Mouse (Mus musculus): ENCODE measurements around the gene Faah.

Faah gene

DNA sequence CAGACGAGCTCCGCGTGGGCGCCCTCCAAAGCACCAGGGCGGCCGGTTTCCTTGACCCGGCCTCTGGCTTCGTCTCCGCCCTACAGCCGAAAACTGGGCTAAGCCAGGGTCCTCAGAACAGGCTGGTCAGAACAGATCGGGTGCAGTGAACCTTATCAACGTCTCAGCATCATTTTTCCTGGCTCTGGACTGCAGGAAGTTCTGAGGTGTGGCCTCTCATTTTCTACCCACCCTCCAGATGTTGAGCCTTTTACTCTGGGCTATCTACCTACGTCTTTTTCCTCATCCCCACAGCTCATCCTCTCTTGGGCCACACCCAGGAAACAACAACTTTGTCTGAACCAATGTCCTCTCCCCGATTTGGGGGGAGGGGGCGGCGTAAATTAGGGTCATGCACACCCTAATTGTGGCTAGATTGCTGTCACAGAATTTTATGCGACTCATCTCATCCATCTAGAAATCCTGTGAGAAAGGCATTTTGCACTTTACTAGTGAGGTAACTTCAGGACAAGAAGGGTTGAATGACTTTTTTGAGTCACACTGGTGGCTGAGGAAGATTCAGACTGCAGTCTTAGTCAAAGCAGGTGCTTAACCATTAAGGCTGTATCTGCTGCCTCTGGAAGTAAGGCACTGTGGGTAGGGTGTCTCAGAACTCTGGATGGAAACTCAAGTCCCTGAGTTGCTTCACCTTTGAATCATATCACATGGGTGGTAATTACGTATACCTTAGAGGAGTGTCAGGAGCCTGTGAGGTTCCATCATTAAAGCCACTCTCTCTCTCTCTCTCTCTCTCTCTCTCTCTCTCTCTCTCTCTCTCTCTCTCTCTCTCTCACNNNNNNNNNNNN is at the start of gene Faah:
Faah (minus strand) TSS at position 25 of the 845 bp plus-strand sequence.
- DNase-seq (ENCODE audit: low spot score) = no peak

DNA sequence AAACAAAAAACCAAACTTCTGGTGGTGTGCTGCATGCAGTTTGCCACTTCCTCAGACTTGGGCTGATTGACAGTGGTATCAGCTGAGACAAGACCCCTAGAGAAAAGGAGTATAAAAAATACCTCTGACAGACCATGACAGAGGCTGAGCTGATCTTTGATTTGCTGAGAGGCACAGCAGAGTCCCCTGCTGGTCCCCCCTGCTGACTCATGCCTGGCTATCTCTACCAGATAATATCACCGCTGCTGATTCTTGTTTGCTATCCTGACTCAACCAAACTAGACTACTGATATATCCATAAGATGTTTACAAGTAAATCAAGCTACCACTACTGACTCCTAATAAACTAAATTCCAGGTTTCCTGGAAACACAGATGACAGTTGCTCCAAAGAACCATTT is 46.1 kb upstream of the Faah start:
- DNase-seq (ENCODE audit: low spot score) = no peak

DNA sequence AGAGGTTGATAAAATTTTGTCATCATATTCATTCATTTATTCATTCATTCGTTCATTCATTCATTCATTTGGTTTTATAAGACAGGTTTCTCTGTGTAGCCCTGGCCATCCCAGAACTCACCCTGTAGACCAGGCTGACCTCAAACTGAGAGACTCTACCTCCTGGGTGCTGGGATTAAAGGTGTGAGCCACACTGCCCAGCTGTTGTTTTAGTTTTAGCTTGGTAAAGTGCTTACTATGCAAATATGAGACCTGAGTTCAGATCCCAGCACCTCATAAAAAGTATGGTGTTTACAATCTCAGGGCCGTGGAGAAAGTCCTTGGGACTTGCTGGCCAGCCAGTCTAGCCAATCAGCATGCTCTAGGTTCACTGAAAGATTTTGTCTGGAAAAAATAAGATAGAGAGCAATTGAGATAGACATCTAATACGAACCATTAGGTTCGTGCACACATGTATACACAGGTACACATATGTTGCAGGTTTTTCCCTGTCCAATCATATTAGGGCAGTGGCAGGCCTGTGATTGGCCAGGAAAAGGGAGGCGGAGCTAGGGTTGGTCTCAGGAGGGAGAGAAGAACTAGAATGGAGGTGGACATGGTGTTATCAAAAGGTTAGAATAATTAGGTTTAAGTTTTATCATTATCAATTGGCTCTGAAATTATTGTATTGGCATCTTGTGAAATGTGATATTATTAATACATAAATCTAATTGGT is 41.4 kb upstream of the Faah start:
- no peak for DNase-seq (ENCODE audit: low spot score)

DNA sequence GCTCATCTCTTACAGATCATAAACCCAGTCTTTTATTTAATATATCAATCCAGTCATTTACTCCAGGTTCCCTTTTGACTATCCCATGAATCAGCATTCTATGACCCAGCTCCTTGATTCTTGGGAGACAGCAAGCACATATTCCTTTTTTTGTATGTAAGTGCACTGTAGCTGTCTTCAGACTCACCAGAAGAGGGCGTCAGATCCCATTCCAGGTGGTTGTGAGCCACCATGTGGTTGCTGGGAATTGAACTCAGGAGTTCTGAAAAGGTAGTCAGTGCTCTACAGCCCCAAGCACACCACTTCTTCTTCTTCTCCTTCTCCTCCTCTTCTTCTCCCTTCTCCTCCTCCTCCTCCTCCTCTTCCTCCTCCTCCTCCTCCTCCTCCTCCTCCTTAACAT is 39.8 kb upstream of the Faah start:
- no peak for DNase-seq (ENCODE audit: low spot score)

DNA sequence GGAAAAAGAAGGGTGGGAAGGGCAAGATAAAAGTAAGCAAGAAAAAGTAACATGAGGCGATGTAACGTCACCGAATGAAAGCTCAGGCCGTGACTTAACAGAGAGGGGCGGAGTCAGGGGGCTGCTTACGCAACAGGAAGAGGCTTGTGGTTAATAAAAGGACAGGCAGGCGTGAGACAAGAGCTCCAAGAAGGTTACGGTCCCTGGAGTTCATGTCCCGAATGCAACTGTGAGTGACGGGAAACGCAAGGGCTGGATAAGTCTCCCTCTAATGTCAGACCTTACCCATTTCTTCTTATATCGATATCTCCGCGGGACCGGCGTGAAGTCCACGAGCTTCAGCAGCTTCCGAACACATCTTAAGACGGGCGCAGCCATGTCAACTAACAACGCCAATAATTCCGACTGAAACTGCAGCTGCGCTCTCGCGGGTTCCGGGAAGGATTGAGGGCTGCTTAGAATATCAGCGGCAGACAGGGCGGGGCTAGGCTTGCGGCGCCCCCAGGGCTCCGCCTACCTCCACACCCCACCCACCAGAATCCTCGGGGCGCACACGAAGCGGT is 35.8 kb upstream of the Faah start, which contains the start of gene Nsun4:
Nsun4 (minus strand) TSS at position 478 of the 563 bp plus-strand sequence.
- DNase-seq (ENCODE audit: low spot score) = peak; percentile 81

DNA sequence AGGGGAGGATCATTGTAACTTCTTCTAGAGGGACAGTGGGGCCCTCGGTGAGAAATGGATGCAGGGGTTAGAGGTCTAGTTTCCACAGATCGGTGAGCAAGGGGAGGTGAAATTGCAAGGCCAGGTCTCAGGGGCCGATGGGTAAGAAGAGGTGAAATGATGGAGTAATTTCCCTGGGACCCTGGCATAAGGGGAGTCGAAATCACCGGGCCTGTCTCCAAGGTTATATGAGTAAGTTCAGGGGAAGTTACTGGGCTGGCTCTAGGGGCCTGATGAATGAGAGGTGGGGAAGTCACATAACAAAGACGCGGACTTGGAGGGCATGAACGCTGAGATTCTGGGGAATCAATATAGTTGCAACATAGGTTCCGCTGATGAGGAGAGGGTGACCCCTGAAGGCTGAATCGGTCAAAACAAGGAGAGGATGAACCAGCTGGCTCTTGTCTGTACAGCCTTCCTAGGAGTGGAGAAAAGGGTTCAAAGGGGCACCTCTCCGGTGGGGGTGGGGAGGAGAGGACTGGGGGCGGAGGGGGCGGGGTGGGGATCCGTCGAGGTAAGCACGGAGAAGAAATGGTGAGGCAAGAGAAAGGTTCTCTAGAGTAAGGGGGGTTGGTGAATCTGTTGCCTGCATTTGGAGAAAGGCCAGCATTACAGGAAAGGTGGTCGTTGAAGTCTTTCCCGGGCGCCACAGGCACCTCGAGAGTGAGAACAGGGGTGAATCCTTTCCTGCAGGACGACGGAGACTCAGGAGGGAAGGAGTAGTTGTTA is 35.0 kb upstream of the Faah start:
- no peak for DNase-seq (ENCODE audit: low spot score)

DNA sequence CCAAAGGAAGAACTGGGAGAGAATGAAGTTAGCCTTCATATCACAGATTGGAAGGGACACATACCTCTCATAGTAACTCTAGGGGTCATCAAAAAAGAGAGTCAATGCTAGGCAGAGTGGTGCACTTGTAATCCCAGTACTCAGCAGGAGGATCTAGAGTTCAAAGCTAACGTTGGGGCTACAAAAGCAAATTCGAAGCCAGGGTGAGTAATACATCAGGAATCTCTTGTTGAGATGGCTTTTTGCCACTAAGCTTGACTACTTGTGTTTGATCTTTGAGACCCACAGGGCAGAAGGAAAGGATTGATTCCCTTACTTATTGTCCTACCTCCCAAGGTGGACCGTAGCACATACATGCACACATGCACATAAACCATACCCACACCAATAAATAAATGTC is 31.5 kb upstream of the Faah start:
- DNase-seq (ENCODE audit: low spot score) = no peak

DNA sequence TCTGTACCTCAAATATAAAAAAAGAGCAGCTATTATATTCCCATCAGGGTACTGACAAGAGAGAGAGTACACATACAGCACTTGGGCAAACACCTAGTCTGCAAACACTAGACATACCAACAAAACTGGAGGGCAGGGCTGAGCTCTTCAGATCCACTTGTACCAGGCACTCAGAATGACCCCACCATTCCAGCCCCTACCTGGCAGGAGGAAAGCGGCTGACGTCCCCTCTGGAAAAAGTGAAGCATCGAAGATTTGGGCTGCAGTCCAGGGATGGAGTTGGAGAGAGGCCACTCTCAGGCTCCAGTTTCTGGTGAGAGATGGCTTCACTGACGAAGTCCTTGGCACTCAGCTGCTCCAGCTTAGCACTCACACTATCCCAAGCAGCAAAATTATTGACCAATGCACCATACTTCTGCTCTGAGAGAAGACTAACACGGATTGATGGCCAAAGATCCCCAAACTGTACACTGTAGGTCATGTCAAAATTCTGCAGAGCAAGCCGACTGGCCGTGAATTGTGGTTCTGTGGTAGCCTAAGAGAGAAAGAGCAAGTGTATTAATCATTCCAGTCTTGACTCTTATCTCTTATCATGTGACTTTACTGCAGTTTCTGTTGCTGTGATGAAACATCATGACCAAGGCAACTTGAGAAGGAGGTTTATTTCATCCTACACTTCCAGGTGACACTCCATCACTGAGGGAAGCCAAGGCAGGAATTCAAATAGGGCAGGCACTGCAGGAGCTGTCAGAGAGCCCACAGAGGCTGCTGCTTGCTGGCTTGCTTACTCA is 30.6 kb upstream of the Faah start:
- DNase-seq (ENCODE audit: low spot score) = no peak

DNA sequence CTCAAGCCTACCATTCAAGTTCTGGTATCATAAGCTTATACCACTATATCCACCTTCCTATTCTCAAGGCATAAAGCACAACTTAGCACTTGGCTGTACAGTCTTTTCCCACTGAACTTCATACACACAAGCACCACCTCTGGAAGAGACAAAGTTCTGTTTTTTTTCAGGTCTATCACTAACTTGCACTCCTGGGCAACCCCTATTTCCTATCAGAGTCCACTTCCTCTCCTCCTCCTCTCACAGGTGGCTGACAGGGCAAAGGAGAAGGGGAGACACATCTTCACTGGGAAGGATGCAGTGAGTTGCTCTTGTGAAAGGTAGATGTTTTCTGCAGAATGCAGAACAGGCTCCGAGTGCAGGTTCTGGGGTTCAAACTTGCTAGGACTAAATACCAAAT is 30.0 kb upstream of the Faah start:
- no peak for DNase-seq (ENCODE audit: low spot score)

DNA sequence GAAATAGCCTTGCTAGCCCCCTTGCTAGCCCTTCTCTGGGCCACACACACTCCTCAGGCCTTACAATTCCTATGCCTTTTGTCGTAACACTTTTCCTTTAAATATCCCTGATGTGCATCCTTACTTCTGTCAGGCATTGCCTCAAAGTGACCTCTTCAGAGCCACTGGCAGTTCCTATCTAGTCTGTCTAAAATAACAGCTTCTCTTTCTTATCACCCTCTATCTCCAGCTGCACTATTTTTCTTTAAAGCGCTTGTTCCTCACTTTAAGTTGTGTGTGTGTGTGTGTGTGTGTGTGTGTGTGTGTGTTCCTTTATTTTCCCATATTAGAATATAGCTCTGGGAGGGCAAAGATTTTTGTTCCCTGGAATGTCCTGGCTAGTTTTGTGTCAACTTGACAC is 28.9 kb upstream of the Faah start:
- no peak for DNase-seq (ENCODE audit: low spot score)

DNA sequence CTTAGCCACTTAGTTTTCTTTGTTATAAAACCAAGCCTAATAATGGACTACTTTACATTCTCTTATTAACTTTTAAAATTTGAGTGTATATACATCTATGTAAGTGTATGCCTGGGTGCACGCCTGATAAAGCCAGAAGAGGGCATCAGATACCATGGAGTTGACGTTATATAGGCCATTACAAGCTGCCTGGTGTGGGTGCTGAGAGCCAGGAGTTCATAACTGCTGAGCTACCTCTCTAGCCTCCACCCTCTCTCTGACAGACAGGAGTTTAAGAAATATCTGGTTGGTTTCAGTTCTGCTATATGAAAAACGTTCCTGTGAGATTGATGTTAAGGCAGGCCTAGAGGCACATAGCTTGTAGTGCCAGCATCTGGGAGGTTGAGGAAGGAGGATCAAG is 24.5 kb upstream of the Faah start:
- no peak for DNase-seq (ENCODE audit: low spot score)

DNA sequence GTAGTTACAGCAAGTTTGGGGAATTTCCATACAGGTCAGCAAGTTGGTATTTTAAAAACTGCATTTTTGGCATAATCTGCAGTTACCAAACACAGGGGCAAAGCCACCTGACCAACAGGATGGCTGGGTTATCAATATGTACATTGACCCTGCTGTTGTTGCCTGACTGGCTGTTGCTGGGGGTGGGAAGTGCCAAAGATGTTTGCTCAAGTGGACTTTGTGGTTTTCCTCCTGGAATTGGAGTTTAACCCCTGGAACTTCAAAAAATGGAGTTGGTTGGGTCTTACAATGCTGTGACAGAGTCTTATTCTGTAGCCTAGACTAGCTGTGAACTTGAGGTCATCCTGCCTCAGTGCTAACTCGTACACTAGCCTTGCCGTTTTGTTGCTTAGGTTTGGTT is 22.7 kb upstream of the Faah start:
- DNase-seq (ENCODE audit: low spot score) = no peak

DNA sequence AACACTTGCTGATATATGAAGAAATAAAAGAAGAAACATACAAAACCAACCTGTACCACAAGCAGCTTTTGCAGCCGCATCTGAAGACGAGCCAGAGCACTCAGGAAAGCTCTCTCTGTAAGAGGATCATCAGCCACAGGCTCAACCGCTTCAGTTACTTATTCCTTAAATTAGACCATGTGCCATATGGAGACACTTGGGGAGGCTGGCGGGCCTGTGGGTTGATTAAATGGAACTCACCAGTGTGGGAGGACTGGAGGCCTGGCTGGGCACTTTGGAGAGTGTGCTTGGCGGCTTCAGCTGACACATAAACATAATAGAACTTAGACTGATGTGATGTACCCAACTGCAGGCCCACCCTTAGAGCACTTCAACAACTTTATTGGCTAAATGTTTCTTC is 15.6 kb upstream of the Faah start:
- DNase-seq (ENCODE audit: low spot score) = no peak

DNA sequence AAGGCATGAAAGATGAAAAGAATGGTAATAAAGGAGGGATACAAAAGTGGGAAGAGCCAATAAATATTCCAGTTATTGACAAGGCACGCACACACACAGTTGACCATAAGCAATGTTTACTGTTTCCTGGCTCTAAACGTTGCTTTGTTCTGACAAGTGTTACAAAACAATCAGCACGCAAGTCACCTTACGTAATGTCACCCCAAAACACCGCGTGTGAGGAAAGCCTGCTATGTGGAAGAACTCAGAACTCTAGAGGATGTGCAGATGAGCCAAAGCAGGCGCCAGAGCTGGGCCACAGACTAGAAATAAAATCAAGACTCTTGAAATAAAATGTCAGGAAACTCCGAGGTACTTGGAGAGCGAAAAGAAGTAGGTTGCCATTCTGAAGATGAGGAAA is 15.2 kb upstream of the Faah start:
- DNase-seq (ENCODE audit: low spot score) = no peak

DNA sequence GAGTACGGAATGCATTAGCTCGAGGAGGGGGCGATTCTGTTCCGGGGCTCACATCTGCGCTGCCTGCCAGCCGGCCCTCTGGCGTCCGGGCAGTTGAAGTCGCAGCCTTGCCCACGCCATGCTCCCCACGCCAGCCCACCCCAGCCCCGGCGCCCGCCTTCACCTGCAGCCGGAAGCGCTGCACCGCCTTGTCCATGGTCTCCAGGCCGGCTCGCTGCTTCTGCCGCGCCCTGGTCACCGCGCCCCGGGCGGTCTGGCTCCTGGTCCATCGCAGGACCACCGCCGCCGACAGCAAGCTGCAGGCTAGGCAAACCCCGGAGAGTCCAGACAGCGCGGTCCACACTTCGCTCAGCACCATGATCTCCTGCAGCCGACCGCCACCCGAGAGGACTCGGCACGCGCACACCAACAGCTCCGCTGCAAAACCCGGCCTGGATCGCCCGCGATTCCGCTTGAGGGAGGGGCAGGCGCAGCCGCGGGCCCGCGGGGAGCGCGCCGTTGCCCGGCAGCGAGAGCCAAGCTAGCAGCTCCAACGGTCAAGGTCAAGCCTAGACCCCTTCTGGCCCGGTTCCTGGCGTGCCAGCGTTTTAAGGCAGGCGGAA is 325 bp downstream of the Faah start:
- DNase-seq (ENCODE audit: low spot score) = peak; percentile 53

DNA sequence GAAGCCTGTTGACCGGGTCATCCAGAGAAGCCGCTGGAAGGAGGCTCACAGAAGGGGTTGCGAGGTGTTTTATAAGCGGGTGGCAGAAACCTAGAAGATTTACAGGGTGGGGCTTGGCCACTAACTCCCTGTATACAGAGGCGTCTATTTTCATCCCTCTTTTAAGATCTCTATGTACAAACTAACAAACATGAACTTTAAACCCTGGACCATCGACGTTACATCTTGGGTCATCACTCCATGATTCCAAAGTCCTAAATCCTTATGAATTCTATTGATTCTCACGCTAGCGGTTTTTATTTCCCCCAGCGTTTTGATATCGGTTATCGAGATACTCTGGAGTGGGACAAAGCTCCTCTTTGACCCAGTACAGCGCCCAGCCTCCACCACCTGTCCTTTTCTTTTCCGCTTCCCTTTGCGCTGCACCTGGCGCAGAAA is 845 bp downstream of the Faah start:
- DNase-seq (ENCODE audit: low spot score) = no peak

DNA sequence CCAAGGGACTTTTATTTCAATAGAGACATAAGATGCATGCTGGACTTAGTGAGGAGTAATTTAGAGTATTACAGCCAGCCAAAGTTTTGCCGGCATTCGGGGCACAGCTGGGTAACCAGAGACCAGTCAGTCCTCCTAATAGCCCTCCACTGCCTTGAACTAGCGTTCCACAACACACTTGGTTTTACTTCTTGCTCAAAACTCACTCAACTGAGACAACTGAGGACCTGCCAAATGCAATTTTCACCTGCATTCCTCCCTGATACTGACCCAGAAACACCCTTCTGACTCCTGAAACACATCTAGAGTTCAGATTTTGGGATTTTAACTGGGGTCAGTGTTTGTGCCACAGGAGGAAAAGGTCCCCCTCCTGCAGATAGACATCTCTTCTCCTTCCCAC is 1.3 kb downstream of the Faah start:
- DNase-seq (ENCODE audit: low spot score) = no peak

DNA sequence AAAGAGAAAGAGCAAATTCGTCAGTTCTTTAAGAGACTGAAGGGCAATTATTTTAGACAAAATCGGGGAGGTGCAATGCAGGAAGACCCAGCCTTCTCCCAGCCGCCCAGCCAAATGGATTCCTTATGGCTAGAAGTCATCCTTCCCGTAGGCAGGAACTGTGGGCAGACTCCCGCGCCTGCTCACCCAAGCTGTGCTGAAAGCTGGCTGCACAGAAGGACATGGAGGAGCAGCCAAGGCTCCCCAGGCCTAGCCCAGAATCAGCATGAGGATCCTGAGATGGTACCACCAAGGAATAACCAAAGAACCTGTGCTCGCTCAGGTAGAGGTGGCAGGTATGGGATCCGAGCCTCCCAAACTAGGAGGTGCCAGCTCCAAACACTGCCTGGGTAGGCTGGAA is 1.7 kb downstream of the Faah start:
- DNase-seq (ENCODE audit: low spot score) = no peak

DNA sequence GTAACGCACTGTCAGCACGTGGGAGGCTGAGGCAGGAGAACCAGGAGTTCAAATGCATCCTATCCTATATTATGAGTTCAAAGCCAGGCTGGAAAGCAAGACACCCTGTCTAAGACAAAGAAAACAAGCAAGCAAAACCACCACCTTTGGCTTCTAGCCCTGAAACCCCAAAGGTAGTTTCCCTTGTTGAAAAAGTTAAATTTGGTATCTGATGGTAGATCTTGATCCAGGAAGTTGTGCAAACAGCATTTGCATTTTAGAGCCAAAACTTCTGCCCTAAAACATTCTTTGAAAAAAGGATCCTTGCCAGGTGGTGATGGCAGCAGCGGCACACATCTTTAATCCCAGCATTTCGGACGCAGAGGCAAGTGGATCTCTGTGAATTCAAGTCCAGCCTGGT is 2.2 kb downstream of the Faah start:
- no peak for DNase-seq (ENCODE audit: low spot score)

DNA sequence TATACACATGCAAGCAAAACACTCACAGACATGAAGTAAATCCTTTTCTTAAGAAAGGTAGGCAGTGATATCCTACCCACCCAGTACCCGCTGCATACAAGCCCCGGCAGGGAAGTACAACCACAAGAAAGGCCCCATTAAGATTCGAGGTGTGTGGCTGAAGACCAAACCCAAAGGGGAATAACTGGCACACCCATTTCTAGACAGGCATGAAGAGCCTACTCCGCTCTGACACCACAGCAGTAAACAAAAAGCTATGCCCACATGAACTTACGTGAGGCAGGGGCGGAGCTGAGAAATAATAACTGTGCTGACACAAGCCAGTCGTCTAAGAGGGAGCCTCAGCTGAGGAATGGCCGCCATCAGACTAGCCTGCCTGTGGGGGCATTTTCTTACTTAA is 7.5 kb downstream of the Faah start:
- DNase-seq (ENCODE audit: low spot score) = no peak

DNA sequence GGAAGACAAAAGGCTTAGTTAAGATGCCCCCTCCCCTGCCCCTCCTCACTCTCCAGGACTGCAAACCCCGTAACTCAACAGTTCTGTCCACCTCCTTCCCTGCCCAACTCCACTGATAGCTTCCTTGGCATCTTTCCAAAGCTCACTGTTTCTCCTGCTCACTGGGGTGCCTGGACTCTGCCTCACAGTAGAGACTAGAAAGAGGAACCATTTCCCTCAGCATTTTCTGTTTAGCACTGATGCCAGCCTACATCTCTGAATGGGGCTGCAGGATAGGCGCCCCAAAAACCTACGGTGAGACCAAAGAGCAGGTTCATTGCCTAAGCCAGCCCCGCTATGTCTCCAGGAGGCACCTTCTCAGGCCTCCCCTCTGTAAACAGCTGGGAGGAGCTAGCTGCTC is 16.5 kb downstream of the Faah start:
- DNase-seq (ENCODE audit: low spot score) = no peak

Measured in ovary, postnatal 14 days (tissue).